Mouse (Mus musculus) liver, embryonic 14.5 days (tissue): ENCODE results near the gene Apba2.

Experiments
- CTCF ChIP-seq: IDR thresholded peaks from 2 replicates; pipeline ENCODE4 v1.5.1; 2016; ENCODE audit warnings: antibody characterized with exemption, low read depth, control low read depth
- EP300 ChIP-seq: IDR thresholded peaks from 2 replicates; pipeline ENCODE4 v1.6.1; 2016; ENCODE audit warnings: antibody characterized with exemption, low read depth

DNA sequence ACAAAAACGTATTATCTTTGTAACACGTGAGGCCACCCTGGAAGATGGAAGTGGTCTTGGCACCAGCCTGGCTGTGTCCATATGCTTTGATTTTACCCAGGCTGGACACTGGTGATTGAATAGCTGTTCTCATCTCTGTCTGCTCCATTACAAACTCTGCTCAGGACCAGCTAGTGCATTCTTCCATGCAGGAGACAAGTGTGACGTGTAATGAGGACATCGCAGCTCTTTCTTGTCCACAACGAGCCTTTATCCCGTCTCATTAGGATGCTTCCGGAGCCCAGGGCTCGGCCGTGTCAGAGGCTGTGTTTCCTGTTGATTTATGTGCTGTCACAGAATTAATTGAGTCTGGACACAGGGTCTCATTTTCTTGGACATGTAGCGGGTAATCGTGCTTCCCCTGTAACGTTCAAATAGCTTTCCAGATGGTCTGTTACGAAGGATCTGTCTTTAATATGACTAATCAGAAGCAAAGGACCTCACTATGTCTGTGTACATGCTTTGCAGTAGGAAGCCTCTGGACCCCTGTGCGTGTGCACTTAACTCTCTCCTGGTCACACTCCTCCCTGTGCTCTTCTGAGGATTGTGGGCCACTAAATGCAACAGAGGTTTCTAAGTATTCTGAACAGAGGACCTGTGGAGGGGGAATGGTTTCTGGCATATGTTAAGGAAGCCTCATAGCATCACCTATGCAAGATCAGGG is 186.8 kb downstream of the Apba2 start:
- TF ChIP-seq EP300 (no peak), CTCF (no peak)
